Mouse (Mus musculus): ENCODE measurements around the gene Eif4e3.

GRCm38 (mm10) chr6:99655488-99655887 is 11.1 kb downstream of the Eif4e3 start:
- TF ChIP-seq FLI1 (IDR thresholded peaks at IDR 0.05; ENCODE audit: low read length) (no peak), GATA1 (IDR thresholded peaks at IDR 0.05; ENCODE audit: borderline replicate concordance, low read length) (no peak)

Measured in megakaryocyte, embryonic 14.5 days (primary cell).